Mouse (Mus musculus) midbrain, embryonic 14.5 days (tissue): ENCODE data around the gene Ptprr. TPM values are rescaled to one million over a fixed set of nuclear protein-coding genes. Genes with fewer than 3 reads are reported as not detected.

Experiments
- ATAC-seq: fragments of 200-750 bp; cut with Nextera tagmentation; 2 replicates; pipeline ENCODE4 v1.8.0; 2017; ENCODE audit warnings: moderate number of reproducible peaks, moderate library complexity; ENCODE audit not compliant: low FRiP score, low TSS enrichment
- DNase-seq: peaks from one replicate; pipeline ENCODE4 v3.0.0-alpha.2; 2015
- H3K27ac ChIP-seq: fragments of 300-500 bp; sonication (generic); replicated peaks from 2 replicates; pipeline ENCODE4 v1.5.1; 2014; ENCODE audit warnings: mild to moderate bottlenecking, low read depth, low read length, moderate library complexity
- H3K27me3 ChIP-seq: fragments of 300-500 bp; sonication (generic); 2 replicates; pipeline ENCODE4 v1.6.1; 2014; ENCODE audit warnings: low read length, control low read depth, mixed read lengths; ENCODE audit not compliant: control insufficient read depth, insufficient read depth
- H3K36me3 ChIP-seq: fragments of 300-500 bp; sonication (generic); 2 replicates; pipeline ENCODE4 v1.6.1; 2014; ENCODE audit warnings: low read length, control low read depth; ENCODE audit not compliant: control insufficient read depth, insufficient read depth
- H3K4me1 ChIP-seq: fragments of 300-500 bp; sonication (generic); 2 replicates; pipeline ENCODE4 v1.6.1; 2014; ENCODE audit warnings: mild to moderate bottlenecking, antibody characterized with exemption, low read length, control low read depth; ENCODE audit not compliant: control insufficient read depth, insufficient read depth
- H3K4me2 ChIP-seq: fragments of 300-500 bp; sonication (generic); 2 replicates; pipeline ENCODE4 v1.6.1; 2014; ENCODE audit warnings: mild to moderate bottlenecking, low read length, moderate library complexity
- H3K4me3 ChIP-seq: fragments of 300-500 bp; sonication (generic); replicated peaks from 2 replicates; pipeline ENCODE4 v1.5.1; 2014; ENCODE audit warnings: low read depth, low read length
- H3K9ac ChIP-seq: fragments of 300-500 bp; sonication (generic); replicated peaks from 2 replicates; pipeline ENCODE4 v1.6.1; 2014; ENCODE audit warnings: mild to moderate bottlenecking, low read length, moderate library complexity
- H3K9me3 ChIP-seq: fragments of 300-500 bp; sonication (generic); 2 replicates; pipeline ENCODE4 v1.6.1; 2016; ENCODE audit warnings: low read length, control low read depth, mixed read lengths; ENCODE audit not compliant: control insufficient read depth
- WGBS: fragments of 180-500 bp; shearing (Covaris S2); extraction: QIAGEN DNeasy Blood & Tissue Kit; methylation state at CpG from one replicate; pipeline ENCODE4 v1.1.7; 2014; 5-methylcytosine and 5-hydroxymethylcytosine counted together
- polyA plus RNA-seq: library from polyadenylated mRNA; unstranded; fragments of >200 nt; fragmentation: Nextera tagmentation; extraction: Ambion mirVana; gene quantifications from 2 replicates; pipeline ENCODE4 v1.2.1, GENCODE M21; 2014

Ptprr gene
- polyA plus RNA-seq, 1 experiment from 2014 or later = 17.7 TPM

DNA sequence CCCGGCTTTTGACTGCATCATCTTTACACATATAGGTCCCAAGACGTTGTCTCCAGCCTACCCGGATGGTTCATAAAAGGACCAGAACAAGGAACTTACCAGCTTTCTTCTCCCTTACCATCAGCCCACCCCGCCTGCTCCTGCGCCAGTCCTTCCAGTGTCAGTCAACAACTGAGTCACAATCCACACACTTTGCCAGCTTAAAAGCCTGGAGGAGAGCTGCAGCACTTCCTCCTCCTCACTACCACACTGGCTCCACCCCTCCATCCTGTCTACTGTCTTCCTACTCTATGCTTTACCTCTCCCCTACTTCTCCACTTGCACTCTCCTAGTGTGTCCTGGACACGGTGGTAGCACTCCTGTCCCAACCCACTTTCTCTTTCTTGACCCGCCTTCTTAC, 80.5 kb downstream of the Ptprr start:
- ATAC-seq = no peak
- no peak for DNase-seq
- H3K27ac ChIP-seq = no peak overlapping the region
- no peaks in the 10 kb centered on the region for H3K27me3 ChIP-seq
- no peak overlapping the region for H3K9ac ChIP-seq
- no peaks in the 10 kb centered on the region for H3K36me3 ChIP-seq
- H3K4me3 ChIP-seq = no peak overlapping the region
- 95% methylated on average over 7 of the region's 7 CpGs for WGBS
- H3K9me3 ChIP-seq = no peaks in the 10 kb centered on the region
- no peak overlapping the region for H3K4me2 ChIP-seq
- H3K4me1 ChIP-seq = no peaks in the 10 kb centered on the region

DNA sequence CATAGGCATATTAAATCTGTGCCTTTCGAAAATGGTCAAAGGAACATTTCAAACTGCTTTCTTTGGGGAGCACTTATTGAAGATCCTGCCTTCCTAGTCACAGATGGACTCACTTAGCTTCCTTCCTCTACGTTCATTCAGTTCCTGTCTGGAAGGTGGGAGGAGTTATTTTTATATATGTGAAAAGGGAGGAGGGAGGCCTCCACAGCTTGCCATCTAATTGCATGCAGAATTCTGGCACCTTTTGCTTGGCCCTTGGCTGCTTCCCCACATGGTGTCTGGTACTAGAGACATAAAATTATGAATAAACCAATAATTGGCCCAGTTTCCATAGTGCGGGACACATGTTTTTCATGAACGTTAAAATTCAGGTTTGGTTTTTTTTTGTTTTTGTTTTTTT, 90.2 kb downstream of the Ptprr start:
- Histone ChIP-seq H3K4me3 (no peak overlapping the region), H3K4me2 (no peak overlapping the region), H3K27me3 (no peaks in the 10 kb centered on the region), H3K9ac (no peak overlapping the region), H3K36me3 (no peaks in the 10 kb centered on the region), H3K9me3 (no peaks in the 10 kb centered on the region), H3K4me1 (no peaks in the 10 kb centered on the region), H3K27ac (no peak overlapping the region)
- DNase-seq = no peak
- ATAC-seq = no peak
- 84% methylated on average over 4 of the region's 4 CpGs for WGBS

DNA sequence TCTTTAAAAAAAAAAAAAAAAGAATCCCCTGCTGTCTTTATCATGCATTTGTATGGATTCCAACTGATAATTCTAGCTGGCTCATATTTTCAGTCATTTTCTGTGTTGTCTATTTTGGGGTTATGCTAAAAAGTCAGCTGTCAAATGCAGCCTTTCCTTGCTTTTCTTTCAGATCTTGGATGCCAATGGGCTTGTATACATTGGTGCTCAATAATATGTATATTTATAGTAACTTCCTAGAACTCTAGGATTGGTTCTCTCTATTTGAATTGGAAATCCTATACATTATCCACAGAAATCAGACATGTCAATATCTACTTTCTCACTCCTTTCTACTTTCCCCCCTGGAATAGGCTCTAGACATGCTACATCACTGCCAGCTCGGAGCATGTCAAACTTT, 90.7 kb downstream of the Ptprr start:
- Histone ChIP-seq H3K9ac (no peak overlapping the region), H3K36me3 (no peaks in the 10 kb centered on the region), H3K9me3 (no peaks in the 10 kb centered on the region), H3K4me1 (no peaks in the 10 kb centered on the region), H3K27ac (no peak overlapping the region), H3K4me2 (no peak overlapping the region), H3K27me3 (no peaks in the 10 kb centered on the region), H3K4me3 (no peak overlapping the region)
- ATAC-seq = no peak
- no peak for DNase-seq
- 79% methylated on average over 1 of the region's 1 CpGs for WGBS

DNA sequence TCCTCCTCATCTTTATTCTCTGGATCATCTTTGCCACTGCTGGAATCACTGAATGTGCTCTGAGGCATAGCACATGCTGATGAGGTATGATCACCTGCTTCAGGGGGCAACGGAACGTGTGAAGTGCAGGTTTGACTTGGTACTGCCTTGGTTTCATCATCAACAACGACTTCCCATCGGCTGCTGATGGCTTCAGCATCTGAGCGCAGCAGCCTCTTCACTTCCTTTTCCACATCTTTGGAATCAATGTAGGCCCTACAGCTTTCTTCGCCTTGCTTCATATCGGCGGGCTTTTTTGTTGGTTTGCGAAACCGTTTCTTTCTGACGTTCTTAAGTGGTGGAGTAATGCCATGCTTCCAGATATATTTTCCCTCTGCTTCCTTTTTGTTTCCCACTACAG, 94.9 kb downstream of the Ptprr start:
- DNase-seq (no peak), ATAC-seq (no peak)
- H3K9ac ChIP-seq = no peak overlapping the region
- H3K27me3 ChIP-seq = no peaks in the 10 kb centered on the region
- no peak overlapping the region for H3K4me3 ChIP-seq
- H3K4me1 ChIP-seq = no peaks in the 10 kb centered on the region
- H3K36me3 ChIP-seq = no peaks in the 10 kb centered on the region
- no peak overlapping the region for H3K4me2 ChIP-seq
- WGBS = 95% methylated on average over 11 of the region's 11 CpGs
- no peaks in the 10 kb centered on the region for H3K9me3 ChIP-seq
- no peak overlapping the region for H3K27ac ChIP-seq

DNA sequence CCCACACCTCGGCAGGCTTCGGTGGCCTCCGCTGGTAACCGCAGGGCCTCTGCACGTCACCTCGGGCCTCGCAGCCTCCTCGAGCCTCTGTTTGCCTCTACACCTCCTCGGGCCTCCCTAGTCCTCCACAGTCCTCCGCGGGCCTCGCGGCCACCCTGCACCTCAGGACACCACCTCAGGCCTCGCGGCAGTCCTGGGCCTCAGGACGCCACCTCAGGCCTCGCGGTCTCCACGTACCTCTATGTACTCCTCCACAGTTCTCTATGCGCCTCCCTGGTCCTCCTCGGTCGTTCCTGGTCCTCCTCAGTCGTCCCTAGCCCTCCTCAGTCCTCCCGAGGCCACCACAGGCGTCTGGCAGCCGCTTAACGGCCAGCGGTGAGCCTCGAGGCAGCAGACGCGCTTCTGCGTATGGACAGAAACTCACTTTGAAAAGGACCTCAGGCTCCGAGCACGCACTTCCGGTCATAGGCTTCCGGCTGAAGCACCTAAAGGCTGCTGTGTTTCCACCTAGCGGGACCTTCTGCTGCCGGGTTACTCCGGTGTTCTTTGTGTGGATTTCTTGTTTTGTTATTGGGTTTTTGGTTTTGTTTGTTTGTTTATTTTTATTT, 96.0 kb downstream of the Ptprr start, which contains the start of gene 4933416C03Rik:
Gene 4933416C03Rik (minus strand): TSS at position 51 of the 608 bp plus-strand sequence.
- no peak for ATAC-seq
- 96% methylated on average over 39 of the region's 39 CpGs for WGBS
- Histone ChIP-seq H3K27me3 (no peaks in the 10 kb centered on the region), H3K27ac (no peak within 1 kb of the TSS), H3K9me3 (no peaks in the 10 kb centered on the region), H3K9ac (no peak within 1 kb of the TSS), H3K4me1 (no peaks in the 10 kb centered on the region), H3K4me2 (no peak within 1 kb of the TSS), H3K4me3 (no peak within 1 kb of the TSS), H3K36me3 (no peaks in the 10 kb centered on the region)
- DNase-seq = no peak

DNA sequence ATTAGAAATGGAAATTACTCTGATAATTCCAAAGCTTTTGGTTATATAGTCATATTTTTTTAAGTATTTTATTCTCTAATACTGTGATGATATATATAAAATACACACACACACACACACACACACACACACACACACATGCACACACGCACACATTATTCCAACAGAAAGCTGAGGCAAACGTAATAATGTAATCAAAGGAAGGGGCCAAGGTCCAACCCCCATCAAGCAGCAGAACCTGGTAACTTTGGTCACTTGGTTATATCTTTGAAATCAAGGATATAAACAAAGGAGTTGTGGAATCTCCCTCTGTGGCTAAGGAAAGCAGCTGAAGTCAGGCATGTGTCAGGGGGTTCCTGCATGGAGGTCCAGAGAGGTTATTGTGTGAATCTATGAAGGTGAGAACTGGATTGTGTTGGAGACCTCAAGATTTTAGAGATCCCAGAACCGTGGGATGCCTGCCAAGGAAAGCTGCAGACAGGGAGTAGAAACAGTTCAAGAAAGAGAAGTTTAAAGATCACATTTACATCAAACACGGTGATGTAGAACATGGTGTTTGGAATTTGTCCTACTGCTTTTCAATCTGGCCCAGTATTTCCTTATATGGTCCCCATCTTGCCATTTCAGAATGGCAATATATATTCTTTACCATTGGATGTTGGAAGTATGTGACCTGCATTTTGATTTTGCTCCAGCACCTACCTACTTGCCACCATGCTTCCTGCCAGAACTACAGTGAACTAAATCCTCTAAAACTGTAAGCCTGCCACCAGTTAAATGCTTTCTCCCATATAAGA, 98.1 kb downstream of the Ptprr start:
- Histone ChIP-seq H3K9me3 (no peaks in the 10 kb centered on the region), H3K9ac (no peak overlapping the region), H3K4me2 (no peak overlapping the region), H3K4me3 (no peak overlapping the region), H3K4me1 (no peaks in the 10 kb centered on the region), H3K27me3 (no peaks in the 10 kb centered on the region), H3K36me3 (no peaks in the 10 kb centered on the region), H3K27ac (no peak overlapping the region)
- ATAC-seq (no peak), DNase-seq (no peak)
- 80% methylated on average over 4 of the region's 4 CpGs for WGBS

DNA sequence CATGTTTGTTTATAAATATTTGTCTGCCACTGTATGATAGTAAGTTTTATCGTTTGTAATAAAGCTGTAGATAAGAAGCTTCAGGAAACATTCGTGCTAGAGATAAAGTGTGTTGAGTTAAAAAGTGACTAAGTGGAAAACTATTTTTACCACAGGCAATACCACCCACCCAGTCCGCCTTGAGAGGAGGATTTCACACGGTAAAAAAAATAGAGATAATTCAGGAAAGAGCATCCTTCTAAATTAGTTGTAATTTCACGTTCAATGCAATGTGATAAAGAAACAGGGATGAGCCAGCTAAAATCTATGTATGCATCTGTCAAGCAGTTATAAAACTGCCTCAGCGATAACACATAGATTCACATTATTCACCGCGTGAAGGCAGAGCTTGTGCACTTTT, 99.0 kb downstream of the Ptprr start:
- no peaks in the 10 kb centered on the region for H3K9me3 ChIP-seq
- H3K4me3 ChIP-seq = no peak overlapping the region
- no peaks in the 10 kb centered on the region for H3K4me1 ChIP-seq
- H3K4me2 ChIP-seq = no peak overlapping the region
- ATAC-seq (no peak), DNase-seq (no peak)
- H3K27ac ChIP-seq = no peak overlapping the region
- WGBS = 90% methylated on average over 8 of the region's 8 CpGs
- no peak overlapping the region for H3K9ac ChIP-seq
- H3K36me3 ChIP-seq = no peaks in the 10 kb centered on the region
- no peaks in the 10 kb centered on the region for H3K27me3 ChIP-seq

DNA sequence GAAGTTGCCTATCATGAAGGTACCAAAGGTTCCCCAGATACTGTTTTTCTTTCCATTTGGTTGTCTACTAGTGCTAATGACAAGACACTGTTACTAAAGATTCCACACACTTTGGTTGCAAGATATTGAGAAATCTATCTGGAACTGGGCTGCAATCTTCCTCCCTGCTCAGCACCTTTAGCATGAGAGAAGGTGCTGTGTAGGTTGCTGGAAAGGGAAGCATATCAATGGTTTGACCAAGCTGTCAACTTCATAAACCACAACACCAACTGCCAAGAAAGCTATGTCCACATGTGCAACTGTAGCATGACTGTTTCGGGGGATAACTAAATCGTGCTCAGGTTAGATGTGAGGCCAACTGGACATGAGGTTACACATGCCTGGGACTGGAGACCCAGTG, 103.5 kb downstream of the Ptprr start:
- no peak overlapping the region for H3K27ac ChIP-seq
- no peaks in the 10 kb centered on the region for H3K36me3 ChIP-seq
- no peaks in the 10 kb centered on the region for H3K4me1 ChIP-seq
- no peaks in the 10 kb centered on the region for H3K9me3 ChIP-seq
- no peak for ATAC-seq
- H3K9ac ChIP-seq = no peak overlapping the region
- DNase-seq = no peak
- no peak overlapping the region for H3K4me3 ChIP-seq
- no peaks in the 10 kb centered on the region for H3K27me3 ChIP-seq
- H3K4me2 ChIP-seq = no peak overlapping the region
- 94% methylated on average over 2 of the region's 2 CpGs for WGBS

DNA sequence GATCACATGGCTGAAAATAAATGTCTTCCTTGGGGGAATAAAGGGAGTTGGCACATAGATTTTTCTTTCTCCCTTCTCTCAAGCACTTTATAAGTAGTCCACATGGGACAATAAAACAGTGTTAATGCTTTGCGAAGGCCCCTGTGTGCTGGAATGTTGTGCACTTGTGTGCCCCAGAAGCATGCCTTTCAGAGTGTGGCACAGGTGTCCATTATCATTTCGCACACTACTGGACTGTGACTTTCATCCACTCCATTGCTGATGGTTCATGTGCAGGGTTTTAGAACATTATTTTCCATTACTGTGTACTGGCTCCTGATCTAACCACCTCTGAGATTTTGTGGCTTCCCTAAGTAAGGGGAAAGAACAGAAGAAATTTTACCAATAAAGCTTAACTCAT, 105.8 kb downstream of the Ptprr start:
- Histone ChIP-seq H3K9me3 (no peaks in the 10 kb centered on the region), H3K27ac (no peak overlapping the region), H3K9ac (no peak overlapping the region), H3K36me3 (no peaks in the 10 kb centered on the region), H3K4me1 (no peaks in the 10 kb centered on the region), H3K27me3 (no peaks in the 10 kb centered on the region), H3K4me3 (no peak overlapping the region), H3K4me2 (no peak overlapping the region)
- no peak for ATAC-seq
- DNase-seq = no peak
- WGBS = 93% methylated on average over 2 of the region's 2 CpGs
